Mouse (Mus musculus) heart, adult 2 months (tissue): ENCODE results near the gene Acin1.

Experiments used
- CTCF ChIP-seq: fragments of 200-600 bp; IDR thresholded peaks from 2 replicates; pipeline ENCODE4 v1.8.1; 2022; ENCODE audit warnings: antibody characterized with exemption, mild to moderate bottlenecking, moderate library complexity
- POLR2A ChIP-seq: fragments of 200-500 bp; IDR thresholded peaks from 2 replicates; pipeline ENCODE4 v1.6.1; 2011; ENCODE audit warnings: mild to moderate bottlenecking, low read depth, low read length, control low read depth; ENCODE audit not compliant: insufficient read depth

GRCm38 (mm10) chr14:54678657-54679304 lies 8.0 kb downstream of the Acin1 start:
- TF ChIP-seq CTCF (no peak), POLR2A (no peak)
